10 mouse cellular contexts compared by ENCODE assay signal in genomic region chr13:36732891-36733490, GRCm38 (mm10). TPM values are rescaled to one million over a fixed set of nuclear protein-coding genes. Genes with fewer than 3 reads are reported as not detected.
DNase-seq lines count a peak whose midpoint lies in the region; ATAC-seq and TF ChIP-seq lines count a peak whose summit lies in the region.
"Had no signal": no experiment of that assay in that cellular context is flagged by ENCODE, and none has a peak within 500 bp of the region (broad histone marks: within the 10 kb centered on the region; RNA-seq: fewer than 3 reads in every experiment).

No protein-coding gene starts in this region.

- DNase-seq in heart, postnatal 14 days = no peak
- DNase-seq in embryo, embryonic 9.5 days (ENCODE audit: extremely low spot score) = peak; percentile 19
- peak; percentile 57 for DNase-seq in hindbrain, embryonic 14.5 days (ENCODE audit: low spot score)
- DNase-seq in right cerebral cortex, postnatal 25 days = no peak
- DNase-seq in thymus, adult 2 months = no peak
- DNase-seq in ovary, postnatal 10 days (ENCODE audit: low spot score) = no peak
- DNase-seq: adrenal gland, postnatal 14 days had no signal

- 0 out of 2 replicates have a peak overlapping the region, but pooled peaks have one; percentile 54 for H3K4me3 ChIP-seq in heart, embryonic 12.5 days
- H3K4me3 ChIP-seq in hindbrain, embryonic 14.5 days (replicated peaks; ENCODE audit: low read length) = peak overlapping the region; percentile 46
- H3K4me3 ChIP-seq in midbrain, embryonic 13.5 days (replicated peaks) = peak overlapping the region; percentile 60
- no peak overlapping the region for H3K4me3 ChIP-seq in thymus, adult 2 months (ENCODE audit: control insufficient read depth, insufficient read depth, low read length)

- no peak for ATAC-seq in heart, embryonic 12.5 days (ENCODE audit: insufficient number of reproducible peaks, low FRiP score)
- ATAC-seq in hindbrain, embryonic 14.5 days (ENCODE audit: low FRiP score) = no peak
- no peak for ATAC-seq in midbrain, embryonic 13.5 days

- peaks cover 52% of the 10 kb centered on the region for H3K27me3 ChIP-seq in heart, embryonic 12.5 days (replicated peaks)
- H3K27me3 ChIP-seq in hindbrain, embryonic 14.5 days (ENCODE audit: control insufficient read depth, insufficient read depth, low read length) = peaks cover 53% of the 10 kb centered on the region
- peaks cover 71% of the 10 kb centered on the region for H3K27me3 ChIP-seq in midbrain, embryonic 13.5 days
- peaks cover 27% of the 10 kb centered on the region for H3K27me3 ChIP-seq in thymus, adult 2 months (ENCODE audit: control insufficient read depth, insufficient read depth, low read length)

- H3K9ac ChIP-seq in heart, embryonic 12.5 days = no peak overlapping the region
- peak overlapping the region; percentile 72 for H3K9ac ChIP-seq in hindbrain, embryonic 14.5 days
- peak overlapping the region; percentile 87 for H3K9ac ChIP-seq in midbrain, embryonic 13.5 days (replicated peaks)

- no peak overlapping the region for H3K27ac ChIP-seq in heart, embryonic 12.5 days (ENCODE audit: poor library complexity, severe bottlenecking)
- peak overlapping the region; percentile 96 for H3K27ac ChIP-seq in hindbrain, embryonic 14.5 days
- H3K27ac ChIP-seq in midbrain, embryonic 13.5 days = peak overlapping the region; percentile 98
- no peak overlapping the region for H3K27ac ChIP-seq in thymus, adult 2 months (ENCODE audit: control insufficient read depth, insufficient read depth, low read length)

- peaks cover 16% of the 10 kb centered on the region for H3K4me1 ChIP-seq in heart, embryonic 12.5 days (replicated peaks)
- 0 out of 2 replicates have a peak, but pooled peaks cover 7% of the 10 kb centered on the region for H3K4me1 ChIP-seq in hindbrain, embryonic 14.5 days (replicated peaks; ENCODE audit: control insufficient read depth, insufficient read depth, low read length)
- H3K4me1 ChIP-seq in midbrain, embryonic 13.5 days (replicated peaks) = peaks cover 27% of the 10 kb centered on the region
- H3K4me1 ChIP-seq in thymus, adult 2 months (replicated peaks; ENCODE audit: control insufficient read depth, insufficient read depth, low read length) = peaks cover 17% of the 10 kb centered on the region

- H3K4me2 ChIP-seq in heart, embryonic 12.5 days = no peak overlapping the region
- H3K4me2 ChIP-seq in hindbrain, embryonic 14.5 days (replicated peaks) = peak overlapping the region; percentile 74
- peak overlapping the region; percentile 73 for H3K4me2 ChIP-seq in midbrain, embryonic 13.5 days (replicated peaks)

- H3K9me3 ChIP-seq in heart, embryonic 12.5 days (replicated peaks) = no peaks in the 10 kb centered on the region
- H3K9me3 ChIP-seq in hindbrain, embryonic 14.5 days (ENCODE audit: control insufficient read depth, low read length) = no peaks in the 10 kb centered on the region
- no peaks in the 10 kb centered on the region for H3K9me3 ChIP-seq in midbrain, embryonic 13.5 days

- no peak for TF ChIP-seq POLR2A in thymus, adult 2 months (IDR thresholded peaks at IDR 0.05; ENCODE audit: control insufficient read depth, extremely low read depth, insufficient read depth, low read length, poor library complexity)

- intact Hi-C loops in heart, postnatal 14 days (cut with DNase I) = no loop called here

- 7% methylated on average over 6 of the region's 6 CpGs for WGBS in heart, embryonic 12.5 days
- WGBS in hindbrain, embryonic 14.5 days = 8% methylated on average over 6 of the region's 6 CpGs
- WGBS in midbrain, embryonic 13.5 days = 6% methylated on average over 6 of the region's 6 CpGs
- 22% methylated on average over 6 of the region's 6 CpGs for WGBS in thymus, adult 2 months

- no peaks in the 10 kb centered on the region for H3K36me3 ChIP-seq in heart, embryonic 12.5 days
- no peaks in the 10 kb centered on the region for H3K36me3 ChIP-seq in hindbrain, embryonic 14.5 days (replicated peaks; ENCODE audit: control insufficient read depth, insufficient read depth)
- H3K36me3 ChIP-seq in midbrain, embryonic 13.5 days = no peaks in the 10 kb centered on the region
- no peaks in the 10 kb centered on the region for H3K36me3 ChIP-seq in thymus, adult 2 months (ENCODE audit: control insufficient read depth, insufficient read depth, low read length)

- no peak for TF ChIP-seq CTCF in thymus, adult 2 months (IDR thresholded peaks at IDR 0.05; ENCODE audit: borderline replicate concordance, control insufficient read depth, extremely low read depth, insufficient read depth, low read length, poor library complexity)

RNA-seq across cellular contexts. Expression of gene Nrn1, which starts 1.9 kb away (rescaled TPM):
- 3.4 and 5.0 TPM in 2 replicates for polyA plus RNA-seq in heart, embryonic 12.5 days (2016; fragmentation: Nextera tagmentation; extraction: Ambion mirVana)
- total RNA-seq in heart, postnatal 14 days (2021) = 1 to 10 TPM; 1.3 to 1.7 TPM
- polyA plus RNA-seq in hindbrain, embryonic 14.5 days (2014; fragmentation: Nextera tagmentation; extraction: Ambion mirVana) = 64.6 and 83.7 TPM in 2 replicates
- polyA plus RNA-seq in midbrain, embryonic 13.5 days (2015; fragmentation: Nextera tagmentation; extraction: Ambion mirVana) = 76.3 and 79.8 TPM in 2 replicates
- 1.1 and 1.9 TPM in 2 replicates for polyA plus RNA-seq in thymus, adult 2 months (2012; rRNA removed)
- total RNA-seq: hematopoietic stem cell, adult 5-6 weeks had no signal

Comparison
In these comparisons a context has a peak if more than half of its experiments do, and no peak if none do; other contexts are left out.
1. H3K27ac ChIP-seq: peak in hindbrain, embryonic 14.5 days (single experiment) and midbrain, embryonic 13.5 days (single experiment); none in heart, embryonic 12.5 days (single experiment) and thymus, adult 2 months (single experiment).
2. DNase-seq: peak in embryo, embryonic 9.5 days (single experiment) and hindbrain, embryonic 14.5 days (single experiment); none in heart, postnatal 14 days (0 of 2), right cerebral cortex, postnatal 25 days (single experiment), thymus, adult 2 months (single experiment) and ovary, postnatal 10 days (single experiment).
3. RNA of gene Nrn1, which starts 1.9 kb away (polyA plus RNA-seq): 76.3 to 79.8 TPM in midbrain, embryonic 13.5 days and 64.6 to 83.7 TPM in hindbrain, embryonic 14.5 days; 3.4 to 5.0 TPM in heart, embryonic 12.5 days and 1.1 to 1.9 TPM in thymus, adult 2 months; every median in the first group is over 10 times any median in the second.